Mouse (Mus musculus): Measurements from ENCODE around the gene Eef1a2. TPM values are rescaled to one million over a fixed set of nuclear protein-coding genes. Genes with fewer than 3 reads are reported as not detected.

Gene Eef1a2
- polyA plus RNA-seq, 1 experiment from 2014 or later = 0.10 TPM

DNA sequence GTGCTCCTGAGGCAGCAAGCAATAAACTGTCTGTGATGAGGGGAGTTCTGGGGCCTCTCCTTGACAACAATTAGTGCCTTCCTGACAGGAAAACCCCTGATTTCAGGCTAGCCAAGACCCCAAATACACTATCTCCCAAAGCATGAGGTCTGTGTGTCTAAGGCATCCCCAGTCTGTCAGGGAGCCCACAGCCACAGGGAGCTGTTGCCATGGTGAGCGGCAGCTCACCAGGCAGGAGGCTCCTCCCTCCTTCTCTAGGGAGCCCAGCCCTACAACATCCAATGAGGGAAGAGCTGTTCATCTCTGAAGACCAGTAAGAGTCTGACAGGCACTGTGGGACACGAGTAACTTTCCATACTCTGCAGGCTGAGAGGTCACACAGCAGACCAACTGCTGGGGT lies 3.0 kb upstream of the Eef1a2 start:
- Histone ChIP-seq H3K4me2 (replicated peaks; ENCODE audit: low read depth, low read length) (no peak overlapping the region), H3K9ac (replicated peaks; ENCODE audit: low read length) (no peak overlapping the region), H3K4me1 (ENCODE audit: insufficient read depth, low read length) (no peaks in the 10 kb centered on the region), H3K9me3 (ENCODE audit: low read length) (no peaks in the 10 kb centered on the region), H3K27me3 (ENCODE audit: insufficient read depth, low read length) (peaks cover 36% of the 10 kb centered on the region), H3K4me3 (ENCODE audit: low read length) (no peak overlapping the region), H3K36me3 (ENCODE audit: insufficient read depth, low read length) (no peaks in the 10 kb centered on the region), H3K27ac (ENCODE audit: low read length) (no peak overlapping the region)
- 6% methylated on average over 2 of the region's 2 CpGs for WGBS
- ATAC-seq (ENCODE audit: low FRiP score, low TSS enrichment) = peak; percentile 49

- no peak overlapping the region for H3K4me3 ChIP-seq (ENCODE audit: low read length)
- H3K9ac ChIP-seq (replicated peaks; ENCODE audit: low read length) = no peak overlapping the region
- H3K9me3 ChIP-seq (ENCODE audit: low read length) = no peaks in the 10 kb centered on the region
- WGBS = 45% methylated on average over 7 of the region's 7 CpGs
- no peak for ATAC-seq (ENCODE audit: low FRiP score, low TSS enrichment)
- no peak overlapping the region for H3K27ac ChIP-seq (ENCODE audit: low read length)
- no peaks in the 10 kb centered on the region for H3K4me1 ChIP-seq (ENCODE audit: insufficient read depth, low read length)
- H3K36me3 ChIP-seq (ENCODE audit: insufficient read depth, low read length) = no peaks in the 10 kb centered on the region
- no peak overlapping the region for H3K4me2 ChIP-seq (replicated peaks; ENCODE audit: low read depth, low read length)
- peaks cover 37% of the 10 kb centered on the region for H3K27me3 ChIP-seq (ENCODE audit: insufficient read depth, low read length)
Observed at GRCm38 (mm10) chr2:181159091-181159514, 2.3 kb upstream of the Eef1a2 start.

DNA sequence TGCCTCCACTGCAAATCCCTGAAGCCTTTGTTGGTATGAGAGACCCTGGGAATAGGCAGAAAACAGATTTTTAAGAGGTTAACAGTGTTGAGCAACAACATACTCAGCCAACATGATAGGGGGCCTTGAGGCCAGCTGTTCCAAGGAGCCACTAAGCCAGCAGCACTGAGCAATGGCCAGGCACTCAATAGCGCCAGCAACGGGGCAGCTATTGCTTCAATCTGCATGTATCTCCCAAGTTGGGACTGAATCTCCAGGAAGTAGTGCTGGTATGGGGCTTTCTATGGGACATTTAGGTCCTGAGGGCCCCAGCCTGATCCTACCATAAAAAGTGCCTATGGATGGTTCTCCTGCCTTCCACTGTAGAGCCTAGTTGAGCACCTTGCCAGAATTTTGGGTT lies 1.7 kb upstream of the Eef1a2 start:
- 93% methylated on average over 2 of the region's 2 CpGs for WGBS
- Histone ChIP-seq H3K27me3 (ENCODE audit: insufficient read depth, low read length) (peaks cover 37% of the 10 kb centered on the region), H3K9ac (replicated peaks; ENCODE audit: low read length) (no peak overlapping the region)

DNA sequence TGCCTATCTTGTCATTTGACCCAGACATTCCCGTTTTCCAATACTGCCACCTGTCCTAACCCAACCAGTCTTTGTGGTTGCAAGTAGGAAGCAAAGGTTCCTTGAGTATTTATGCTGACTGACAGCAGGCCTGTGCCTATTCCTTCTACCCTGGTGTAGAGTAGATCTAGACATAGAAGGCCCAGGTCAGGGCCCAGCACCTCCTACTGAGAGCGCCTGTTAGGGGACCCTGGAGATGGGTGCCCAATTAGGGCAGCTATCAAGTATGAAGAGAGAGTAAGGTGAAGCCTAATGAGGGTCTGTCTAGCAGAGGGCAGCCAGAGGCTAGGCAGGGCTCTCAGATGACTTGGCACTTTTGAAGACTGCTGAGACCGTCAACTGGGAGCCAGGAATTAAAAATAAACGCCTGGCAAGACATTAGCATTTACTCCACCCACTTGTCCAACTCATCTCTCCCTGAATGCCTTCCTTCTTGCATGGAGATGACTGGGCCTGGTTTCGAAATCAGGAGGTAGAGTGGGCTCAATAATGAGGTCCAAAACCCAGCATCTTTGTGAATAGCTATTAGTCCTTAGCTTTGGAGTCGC lies 995 bp upstream of the Eef1a2 start:
- no peaks in the 10 kb centered on the region for H3K36me3 ChIP-seq (ENCODE audit: insufficient read depth, low read length)
- no peak overlapping the region for H3K9ac ChIP-seq (replicated peaks; ENCODE audit: low read length)
- H3K4me1 ChIP-seq (ENCODE audit: insufficient read depth, low read length) = no peaks in the 10 kb centered on the region
- no peak overlapping the region for H3K4me3 ChIP-seq (ENCODE audit: low read length)
- ATAC-seq (ENCODE audit: low FRiP score, low TSS enrichment) = no peak
- 81% methylated on average over 6 of the region's 6 CpGs for WGBS
- H3K27ac ChIP-seq (ENCODE audit: low read length) = no peak overlapping the region
- no peak overlapping the region for H3K4me2 ChIP-seq (replicated peaks; ENCODE audit: low read depth, low read length)
- H3K27me3 ChIP-seq (ENCODE audit: insufficient read depth, low read length) = peaks cover 37% of the 10 kb centered on the region
- H3K9me3 ChIP-seq (ENCODE audit: low read length) = no peaks in the 10 kb centered on the region

More for the DNA sequence above, 1.7 kb upstream of the Eef1a2 start:
- ATAC-seq (ENCODE audit: low FRiP score, low TSS enrichment) = no peak
- no peak overlapping the region for H3K4me2 ChIP-seq (replicated peaks; ENCODE audit: low read depth, low read length)
- H3K9me3 ChIP-seq (ENCODE audit: low read length) = no peaks in the 10 kb centered on the region
- no peak overlapping the region for H3K27ac ChIP-seq (ENCODE audit: low read length)
- no peaks in the 10 kb centered on the region for H3K4me1 ChIP-seq (ENCODE audit: insufficient read depth, low read length)
- H3K4me3 ChIP-seq (ENCODE audit: low read length) = no peak overlapping the region
- H3K36me3 ChIP-seq (ENCODE audit: insufficient read depth, low read length) = no peaks in the 10 kb centered on the region

DNA sequence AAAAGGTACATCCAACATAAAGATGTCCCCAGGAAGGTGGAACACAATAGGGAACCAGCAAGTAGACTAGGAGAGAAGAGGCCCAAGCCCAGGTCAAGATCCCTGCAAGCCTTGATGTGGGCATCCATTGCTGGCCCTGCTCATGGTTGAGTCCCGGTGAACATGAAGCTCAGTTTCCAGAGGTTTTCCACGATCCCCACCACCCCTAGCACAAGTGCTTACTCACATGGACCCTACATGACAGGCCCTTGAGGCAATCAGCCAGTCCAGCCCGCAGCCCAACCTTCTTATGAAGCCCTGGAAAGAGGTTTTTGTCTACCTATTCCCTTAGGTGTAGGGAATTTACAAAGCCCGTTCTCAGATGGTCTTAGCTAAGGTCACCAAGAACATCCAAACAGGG lies 366 bp upstream of the Eef1a2 start:
- no peak overlapping the region for H3K27ac ChIP-seq (ENCODE audit: low read length)
- ATAC-seq (ENCODE audit: low FRiP score, low TSS enrichment) = no peak
- H3K9ac ChIP-seq (replicated peaks; ENCODE audit: low read length) = no peak overlapping the region
- H3K4me2 ChIP-seq (replicated peaks; ENCODE audit: low read depth, low read length) = no peak overlapping the region
- H3K4me3 ChIP-seq (ENCODE audit: low read length) = no peak overlapping the region
- 78% methylated on average over 4 of the region's 4 CpGs for WGBS
- no peaks in the 10 kb centered on the region for H3K4me1 ChIP-seq (ENCODE audit: insufficient read depth, low read length)
- H3K36me3 ChIP-seq (ENCODE audit: insufficient read depth, low read length) = no peaks in the 10 kb centered on the region
- peaks cover 37% of the 10 kb centered on the region for H3K27me3 ChIP-seq (ENCODE audit: insufficient read depth, low read length)
- no peaks in the 10 kb centered on the region for H3K9me3 ChIP-seq (ENCODE audit: low read length)

DNA sequence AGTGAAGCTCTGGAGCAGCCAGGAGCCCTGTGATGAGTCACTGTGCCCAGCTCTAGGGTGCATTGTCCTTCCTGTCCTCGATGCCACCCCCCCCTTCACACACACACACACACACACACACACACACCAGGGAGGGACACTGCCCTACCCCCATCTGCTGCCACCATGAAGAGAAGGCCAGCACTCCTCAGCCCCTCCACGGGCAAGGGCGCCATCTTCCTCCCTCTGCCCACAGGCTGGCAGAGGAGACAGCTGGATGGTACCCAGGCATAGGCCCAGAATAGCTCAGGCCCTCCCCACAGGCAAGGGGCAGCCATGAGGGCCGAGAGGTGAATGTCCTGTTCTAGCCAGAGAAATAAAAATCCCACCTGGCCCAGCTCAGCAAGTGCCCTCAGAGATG lies 1.0 kb downstream of the Eef1a2 start:
- Histone ChIP-seq H3K36me3 (ENCODE audit: insufficient read depth, low read length) (no peaks in the 10 kb centered on the region), H3K4me3 (ENCODE audit: low read length) (no peak overlapping the region), H3K4me1 (ENCODE audit: insufficient read depth, low read length) (no peaks in the 10 kb centered on the region), H3K27me3 (ENCODE audit: insufficient read depth, low read length) (peaks cover 37% of the 10 kb centered on the region), H3K9ac (replicated peaks; ENCODE audit: low read length) (no peak overlapping the region), H3K9me3 (ENCODE audit: low read length) (no peaks in the 10 kb centered on the region), H3K4me2 (replicated peaks; ENCODE audit: low read depth, low read length) (no peak overlapping the region), H3K27ac (ENCODE audit: low read length) (no peak overlapping the region)
- WGBS = 75% methylated on average over 4 of the region's 4 CpGs
- no peak for ATAC-seq (ENCODE audit: low FRiP score, low TSS enrichment)

GRCm38 (mm10) chr2:181154831-181155415 lies 1.9 kb downstream of the Eef1a2 start:
- WGBS = 80% methylated on average over 8 of the region's 8 CpGs
- H3K27me3 ChIP-seq (ENCODE audit: insufficient read depth, low read length) = peaks cover 40% of the 10 kb centered on the region
- no peaks in the 10 kb centered on the region for H3K9me3 ChIP-seq (ENCODE audit: low read length)
- no peak overlapping the region for H3K27ac ChIP-seq (ENCODE audit: low read length)
- no peak overlapping the region for H3K9ac ChIP-seq (replicated peaks; ENCODE audit: low read length)
- no peak for ATAC-seq (ENCODE audit: low FRiP score, low TSS enrichment)
- H3K4me3 ChIP-seq (ENCODE audit: low read length) = no peak overlapping the region
- H3K36me3 ChIP-seq (ENCODE audit: insufficient read depth, low read length) = no peaks in the 10 kb centered on the region
- H3K4me2 ChIP-seq (replicated peaks; ENCODE audit: low read depth, low read length) = no peak overlapping the region
- no peaks in the 10 kb centered on the region for H3K4me1 ChIP-seq (ENCODE audit: insufficient read depth, low read length)

- ATAC-seq (ENCODE audit: low FRiP score, low TSS enrichment) = no peak
- 65% methylated on average over 3 of the region's 3 CpGs for WGBS
- Histone ChIP-seq H3K4me3 (ENCODE audit: low read length) (no peak overlapping the region), H3K4me2 (replicated peaks; ENCODE audit: low read depth, low read length) (no peak overlapping the region), H3K9me3 (ENCODE audit: low read length) (no peaks in the 10 kb centered on the region), H3K36me3 (ENCODE audit: insufficient read depth, low read length) (no peaks in the 10 kb centered on the region), H3K9ac (replicated peaks; ENCODE audit: low read length) (no peak overlapping the region), H3K4me1 (ENCODE audit: insufficient read depth, low read length) (no peaks in the 10 kb centered on the region), H3K27me3 (ENCODE audit: insufficient read depth, low read length) (peaks cover 46% of the 10 kb centered on the region), H3K27ac (ENCODE audit: low read length) (no peak overlapping the region)
Observed at GRCm38 (mm10) chr2:181154361-181154760, 2.5 kb downstream of the Eef1a2 start.

DNA sequence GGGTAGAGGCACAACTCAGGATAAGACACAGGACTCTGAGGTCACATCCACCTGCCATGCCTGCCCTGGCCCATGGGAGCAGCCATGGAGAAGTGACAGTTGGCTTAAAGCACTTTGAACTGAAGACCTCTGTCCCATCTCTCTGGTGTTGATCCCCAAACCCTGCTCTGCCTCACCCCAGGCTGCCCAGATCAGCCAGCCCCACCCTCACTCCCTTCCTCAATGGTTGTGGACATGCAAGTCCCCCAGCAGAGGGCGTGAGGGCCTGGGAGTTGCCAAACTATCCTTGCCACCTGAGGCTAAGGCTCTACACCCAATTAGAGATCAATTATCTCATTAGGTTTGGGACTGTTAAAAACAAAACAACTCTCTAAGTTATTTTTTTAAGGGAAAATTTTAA lies 3.0 kb downstream of the Eef1a2 start:
- Histone ChIP-seq H3K27me3 (ENCODE audit: insufficient read depth, low read length) (peaks cover 51% of the 10 kb centered on the region), H3K36me3 (ENCODE audit: insufficient read depth, low read length) (no peaks in the 10 kb centered on the region)
- ATAC-seq (ENCODE audit: low FRiP score, low TSS enrichment) = no peak

GRCm38 (mm10) chr2:181153131-181153530 lies 3.7 kb downstream of the Eef1a2 start:
- no peak overlapping the region for H3K9ac ChIP-seq (replicated peaks; ENCODE audit: low read length)
- H3K36me3 ChIP-seq (ENCODE audit: insufficient read depth, low read length) = no peaks in the 10 kb centered on the region
- H3K4me2 ChIP-seq (replicated peaks; ENCODE audit: low read depth, low read length) = no peak overlapping the region
- no peaks in the 10 kb centered on the region for H3K9me3 ChIP-seq (ENCODE audit: low read length)
- no peak overlapping the region for H3K4me3 ChIP-seq (ENCODE audit: low read length)
- no peak for ATAC-seq (ENCODE audit: low FRiP score, low TSS enrichment)
- 75% methylated on average over 1 of the region's 1 CpGs for WGBS
- peaks cover 54% of the 10 kb centered on the region for H3K27me3 ChIP-seq (ENCODE audit: insufficient read depth, low read length)
- peaks cover 4% of the 10 kb centered on the region; the same call in 1 of the 2 replicates for H3K4me1 ChIP-seq (ENCODE audit: insufficient read depth, low read length)
- no peak overlapping the region for H3K27ac ChIP-seq (ENCODE audit: low read length)

More for the DNA sequence above, 3.0 kb downstream of the Eef1a2 start:
- H3K27ac ChIP-seq (ENCODE audit: low read length) = no peak overlapping the region
- no peaks in the 10 kb centered on the region for H3K4me1 ChIP-seq (ENCODE audit: insufficient read depth, low read length)
- H3K9me3 ChIP-seq (ENCODE audit: low read length) = no peaks in the 10 kb centered on the region
- no peak overlapping the region for H3K4me2 ChIP-seq (replicated peaks; ENCODE audit: low read depth, low read length)
- no peak overlapping the region for H3K4me3 ChIP-seq (ENCODE audit: low read length)
- WGBS = 0% methylated on average over 1 of the region's 1 CpGs
- no peak overlapping the region for H3K9ac ChIP-seq (replicated peaks; ENCODE audit: low read length)
